Mouse (Mus musculus): ENCODE data around the gene Iqsec1. TPM values are rescaled to one million over a fixed set of nuclear protein-coding genes. Genes with fewer than 3 reads are reported as not detected.

Iqsec1 gene
- polyA plus RNA-seq, 1 experiment, result 46.1 TPM

DNA sequence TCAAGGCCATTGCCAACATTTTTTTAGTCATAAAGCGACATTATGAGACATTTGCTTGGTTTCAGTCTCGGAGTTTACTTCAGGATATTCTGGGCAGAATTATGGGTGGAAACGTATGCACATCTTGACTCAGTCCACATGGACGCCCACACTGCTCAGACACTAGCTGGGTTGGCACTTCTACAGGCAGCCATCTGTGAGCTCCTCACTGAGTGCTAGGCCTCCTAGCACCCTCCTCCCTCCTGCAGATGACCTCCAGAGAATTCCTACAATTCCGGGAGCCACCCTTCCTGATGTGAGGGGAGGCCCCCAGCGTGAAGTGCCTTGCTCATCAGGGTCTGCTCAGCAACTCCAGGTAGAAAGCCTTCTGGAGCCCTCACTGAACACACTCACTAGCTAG is 158.9 kb downstream of the Iqsec1 start:
- H3K36me3 ChIP-seq (ENCODE audit: control insufficient read depth, insufficient read depth, low read length), result no peaks in the 10 kb centered on the region
- WGBS, result 86% methylated on average over 6 of the region's 6 CpGs
- TF ChIP-seq POLR2A (IDR thresholded peaks at IDR 0.05; ENCODE audit: low read depth, low read length) (no peak), CTCF (IDR thresholded peaks at IDR 0.05; ENCODE audit: extremely low read depth, insufficient read length, insufficient replicate concordance, low read depth, low read length) (no peak)

DNA sequence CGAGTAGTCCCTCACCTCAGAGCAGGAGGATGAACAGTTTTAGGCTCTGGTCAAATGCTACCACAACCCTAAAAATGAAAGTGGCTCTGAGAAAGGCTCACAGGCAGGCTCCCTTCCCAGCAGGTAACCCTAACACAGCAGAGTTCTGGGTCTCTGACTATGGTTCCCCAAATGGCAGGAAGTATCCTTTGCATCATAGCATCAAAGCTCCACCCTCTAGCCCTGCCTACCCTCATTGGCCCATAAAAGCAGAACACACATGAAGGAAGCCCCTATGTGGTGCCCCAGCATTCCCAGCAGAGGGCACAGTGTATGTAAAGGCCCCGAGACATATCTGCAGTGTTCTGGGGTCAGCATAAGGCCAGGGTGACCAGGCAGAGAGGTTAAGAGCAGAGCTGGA is 163.4 kb downstream of the Iqsec1 start:
- H3K4me3 ChIP-seq (ENCODE audit: low read depth, low read length), result no peak overlapping the region
- WGBS, result 78% methylated on average over 2 of the region's 2 CpGs
- no peaks in the 10 kb centered on the region for H3K36me3 ChIP-seq (ENCODE audit: control insufficient read depth, insufficient read depth, low read length)
- TF ChIP-seq CTCF (IDR thresholded peaks at IDR 0.05; ENCODE audit: extremely low read depth, insufficient read length, insufficient replicate concordance, low read depth, low read length) (no peak), POLR2A (IDR thresholded peaks at IDR 0.05; ENCODE audit: low read depth, low read length) (no peak)
- H3K27me3 ChIP-seq (ENCODE audit: control insufficient read depth, insufficient read depth, low read length), result no peaks in the 10 kb centered on the region
- H3K4me1 ChIP-seq (ENCODE audit: control insufficient read depth, insufficient read depth, insufficient read length, low read length), result no peaks in the 10 kb centered on the region
- H3K27ac ChIP-seq (ENCODE audit: insufficient read depth, low read depth, low read length), result no peak overlapping the region

More for the DNA sequence above, 158.9 kb downstream of the Iqsec1 start:
- H3K4me3 ChIP-seq (ENCODE audit: low read depth, low read length), result no peak overlapping the region
- no peaks in the 10 kb centered on the region for H3K4me1 ChIP-seq (ENCODE audit: control insufficient read depth, insufficient read depth, insufficient read length, low read length)
- no peak overlapping the region for H3K27ac ChIP-seq (ENCODE audit: insufficient read depth, low read depth, low read length)
- no peaks in the 10 kb centered on the region for H3K27me3 ChIP-seq (ENCODE audit: control insufficient read depth, insufficient read depth, low read length)

DNA sequence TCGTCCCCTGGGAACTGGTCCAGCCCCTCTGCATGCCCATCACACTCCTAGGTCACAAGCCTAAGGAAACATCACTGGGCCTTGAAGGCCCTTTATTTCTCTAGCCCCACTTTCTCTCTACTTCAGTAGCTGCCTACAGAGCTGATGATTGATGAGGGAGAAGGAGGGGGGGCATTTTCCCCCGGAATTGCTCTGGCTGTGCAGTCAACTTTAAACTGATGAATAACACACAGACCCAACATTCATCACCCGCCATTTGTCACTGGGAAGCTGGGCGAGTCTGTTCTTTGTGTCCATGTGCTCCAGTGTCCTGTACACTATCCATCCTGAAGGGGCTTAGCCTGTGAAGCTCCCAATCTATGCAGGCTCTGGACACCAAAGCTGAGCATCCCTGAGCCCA is 165.2 kb downstream of the Iqsec1 start:
- WGBS, result 43% methylated on average over 4 of the region's 4 CpGs
- no peak overlapping the region for H3K4me3 ChIP-seq (ENCODE audit: low read depth, low read length)
- no peaks in the 10 kb centered on the region for H3K27me3 ChIP-seq (ENCODE audit: control insufficient read depth, insufficient read depth, low read length)
- no peaks in the 10 kb centered on the region for H3K36me3 ChIP-seq (ENCODE audit: control insufficient read depth, insufficient read depth, low read length)
- no peak overlapping the region for H3K27ac ChIP-seq (ENCODE audit: insufficient read depth, low read depth, low read length)
- TF ChIP-seq POLR2A (IDR thresholded peaks at IDR 0.05; ENCODE audit: low read depth, low read length) (no peak), CTCF (IDR thresholded peaks at IDR 0.05; ENCODE audit: extremely low read depth, insufficient read length, insufficient replicate concordance, low read depth, low read length) (no peak)
- H3K4me1 ChIP-seq (ENCODE audit: control insufficient read depth, insufficient read depth, insufficient read length, low read length), result no peaks in the 10 kb centered on the region

DNA sequence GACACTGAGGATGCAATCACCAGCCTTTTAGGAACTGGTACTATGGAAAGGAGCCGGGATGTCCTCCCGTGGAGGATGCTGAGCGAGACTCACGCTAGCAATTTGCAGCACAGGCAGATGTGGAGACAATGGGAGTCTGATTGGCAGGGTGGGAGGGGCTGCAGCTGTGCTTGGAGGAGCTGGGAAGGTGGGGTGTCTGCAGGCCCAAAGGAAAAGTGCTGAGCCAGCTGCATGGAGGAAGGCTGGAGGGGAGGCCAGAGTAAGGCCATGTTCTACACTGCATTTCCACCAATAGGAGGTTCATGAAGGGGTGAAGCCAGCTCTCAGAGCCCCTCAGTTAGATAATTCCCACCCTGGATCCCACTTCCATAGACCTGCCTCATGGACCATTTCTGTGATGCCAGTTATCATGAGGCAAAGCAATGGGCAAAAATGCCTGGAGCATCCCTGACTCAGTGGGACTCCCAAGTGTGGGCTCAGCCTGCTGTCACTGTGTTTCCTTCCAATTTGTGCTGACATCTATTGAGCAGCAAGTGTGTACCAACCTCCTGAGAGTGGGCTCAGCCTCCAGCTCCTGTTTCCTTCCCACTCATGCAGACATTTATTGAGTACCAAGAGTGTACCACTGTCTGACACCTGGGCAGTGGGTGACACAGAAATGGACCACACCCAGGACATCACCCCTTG is 166.4 kb downstream of the Iqsec1 start:
- Histone ChIP-seq H3K36me3 (ENCODE audit: control insufficient read depth, insufficient read depth, low read length) (no peaks in the 10 kb centered on the region), H3K27me3 (ENCODE audit: control insufficient read depth, insufficient read depth, low read length) (no peaks in the 10 kb centered on the region), H3K4me3 (ENCODE audit: low read depth, low read length) (no peak overlapping the region), H3K4me1 (ENCODE audit: control insufficient read depth, insufficient read depth, insufficient read length, low read length) (no peaks in the 10 kb centered on the region), H3K27ac (ENCODE audit: insufficient read depth, low read depth, low read length) (no peak overlapping the region)
- 74% methylated on average over 4 of the region's 4 CpGs for WGBS
- TF ChIP-seq POLR2A (IDR thresholded peaks at IDR 0.05; ENCODE audit: low read depth, low read length) (no peak), CTCF (IDR thresholded peaks at IDR 0.05; ENCODE audit: extremely low read depth, insufficient read length, insufficient replicate concordance, low read depth, low read length) (no peak)

DNA sequence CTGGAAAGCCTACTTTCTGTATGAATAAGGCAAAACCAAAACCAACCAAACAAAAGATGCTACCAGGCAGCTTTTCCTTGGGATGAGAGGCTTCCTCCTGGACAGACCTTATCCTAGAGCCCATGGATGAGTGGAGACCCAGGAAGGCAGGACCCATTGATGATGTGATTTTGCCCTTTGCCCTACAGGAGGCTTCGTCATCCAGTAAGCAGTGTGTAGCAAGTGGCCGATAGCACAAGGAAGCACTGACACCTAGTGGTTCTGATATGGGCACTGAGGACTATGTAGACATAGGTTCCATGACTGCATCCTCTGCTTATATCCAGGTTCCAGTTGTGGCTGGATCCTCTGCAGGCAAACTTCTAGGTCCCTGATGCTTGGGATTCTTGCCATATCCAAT is 168.6 kb downstream of the Iqsec1 start:
- Histone ChIP-seq H3K27me3 (ENCODE audit: control insufficient read depth, insufficient read depth, low read length) (no peaks in the 10 kb centered on the region), H3K27ac (ENCODE audit: insufficient read depth, low read depth, low read length) (no peak overlapping the region), H3K4me3 (ENCODE audit: low read depth, low read length) (no peak overlapping the region), H3K36me3 (ENCODE audit: control insufficient read depth, insufficient read depth, low read length) (no peaks in the 10 kb centered on the region), H3K4me1 (ENCODE audit: control insufficient read depth, insufficient read depth, insufficient read length, low read length) (no peaks in the 10 kb centered on the region)
- WGBS, result 23% methylated on average over 2 of the region's 2 CpGs
- TF ChIP-seq POLR2A (IDR thresholded peaks at IDR 0.05; ENCODE audit: low read depth, low read length) (no peak), CTCF (IDR thresholded peaks at IDR 0.05; ENCODE audit: extremely low read depth, insufficient read length, insufficient replicate concordance, low read depth, low read length) (no peak)

DNA sequence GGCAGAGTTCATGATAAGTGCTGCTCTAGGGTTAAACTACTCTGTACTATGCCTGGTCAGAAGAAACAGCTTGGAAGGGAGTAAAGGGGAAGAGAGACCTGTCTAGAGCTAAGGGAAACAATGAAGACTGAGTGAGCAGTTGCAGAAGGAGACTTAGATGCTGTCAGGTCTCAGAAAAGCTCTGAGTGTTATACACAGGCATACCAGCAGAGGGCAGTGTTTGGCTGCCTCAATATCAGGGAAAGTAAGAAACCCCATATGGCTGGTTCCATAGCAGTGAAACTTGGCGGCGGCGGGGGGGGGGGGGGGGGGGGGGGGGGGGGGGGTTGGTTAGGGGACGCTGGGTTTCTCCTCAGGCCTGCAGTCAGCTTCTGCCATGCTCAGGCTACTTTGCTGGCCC is 169.5 kb downstream of the Iqsec1 start:
- Histone ChIP-seq H3K4me1 (ENCODE audit: control insufficient read depth, insufficient read depth, insufficient read length, low read length) (no peaks in the 10 kb centered on the region), H3K4me3 (ENCODE audit: low read depth, low read length) (no peak overlapping the region), H3K27me3 (ENCODE audit: control insufficient read depth, insufficient read depth, low read length) (no peaks in the 10 kb centered on the region), H3K36me3 (ENCODE audit: control insufficient read depth, insufficient read depth, low read length) (no peaks in the 10 kb centered on the region), H3K27ac (ENCODE audit: insufficient read depth, low read depth, low read length) (no peak overlapping the region)
- TF ChIP-seq CTCF (IDR thresholded peaks at IDR 0.05; ENCODE audit: extremely low read depth, insufficient read length, insufficient replicate concordance, low read depth, low read length), result no peak
- 2% methylated on average over 4 of the region's 4 CpGs for WGBS

DNA sequence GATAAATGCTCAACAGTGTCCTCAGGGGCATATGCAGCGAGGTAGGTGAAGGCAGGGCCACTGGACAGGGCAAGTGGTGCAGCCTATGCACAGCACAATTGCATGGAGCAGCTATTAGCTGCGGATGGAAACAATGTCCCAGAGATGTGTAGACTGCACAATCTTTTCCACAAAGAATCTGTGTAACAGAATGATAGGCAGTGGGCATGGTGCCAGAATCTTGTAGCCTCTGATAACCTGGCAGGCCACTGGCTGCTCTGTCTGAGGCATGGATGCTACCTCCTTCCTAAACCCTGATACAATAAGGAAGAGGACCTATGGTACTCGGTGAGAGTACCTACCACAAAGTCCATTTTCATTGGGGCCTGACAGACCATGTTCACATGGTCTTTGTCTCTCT is 171.9 kb downstream of the Iqsec1 start:
- Histone ChIP-seq H3K36me3 (ENCODE audit: control insufficient read depth, insufficient read depth, low read length) (no peaks in the 10 kb centered on the region), H3K27ac (ENCODE audit: insufficient read depth, low read depth, low read length) (no peak overlapping the region), H3K4me1 (ENCODE audit: control insufficient read depth, insufficient read depth, insufficient read length, low read length) (no peaks in the 10 kb centered on the region), H3K27me3 (ENCODE audit: control insufficient read depth, insufficient read depth, low read length) (no peaks in the 10 kb centered on the region), H3K4me3 (ENCODE audit: low read depth, low read length) (no peak overlapping the region)
- TF ChIP-seq CTCF (IDR thresholded peaks at IDR 0.05; ENCODE audit: extremely low read depth, insufficient read length, insufficient replicate concordance, low read depth, low read length), result no peak
- TF ChIP-seq POLR2A (IDR thresholded peaks at IDR 0.05; ENCODE audit: low read depth, low read length), result no peak
- WGBS, result 50% methylated on average over 3 of the region's 3 CpGs
